Mouse (Mus musculus): Measurements from ENCODE around the gene Abtb1. TPM values are rescaled to one million over a fixed set of nuclear protein-coding genes. Genes with fewer than 3 reads are reported as not detected.

The Abtb1 gene
- polyA plus RNA-seq, 1 experiment from 2014 or later = 18.4 TPM

Other genes starting within 250 kb of the Abtb1 start
- not detected in 2 replicates for gene Kbtbd12, start 204.0 kb downstream of the Abtb1 start, polyA plus RNA-seq (2014; fragmentation: Nextera tagmentation; extraction: Ambion mirVana)
- gene Mgll, start 117.6 kb downstream of the Abtb1 start, polyA plus RNA-seq (2014; fragmentation: Nextera tagmentation; extraction: Ambion mirVana) = 4.6 and 6.0 TPM in 2 replicates
- gene Podxl2, start 33.1 kb upstream of the Abtb1 start, polyA plus RNA-seq (2014; fragmentation: Nextera tagmentation; extraction: Ambion mirVana) = 151 and 156 TPM in 2 replicates
- gene Mcm2, start 56.8 kb upstream of the Abtb1 start, polyA plus RNA-seq (2014; fragmentation: Nextera tagmentation; extraction: Ambion mirVana) = 146 and 191 TPM in 2 replicates
- 40.1 and 45.4 TPM in 2 replicates for gene Tpra1, start 60.3 kb upstream of the Abtb1 start, polyA plus RNA-seq (2014; fragmentation: Nextera tagmentation; extraction: Ambion mirVana)